Mouse (Mus musculus) kidney, postnatal 14 days (tissue): ENCODE measurements around the gene Eps8l3.

ENCODE experiments used
- DNase-seq: peaks from one replicate; pipeline ENCODE4 v3.0.0; 2022; ENCODE audit warnings: mixed read lengths

Eps8l3 gene

GRCm38 (mm10) chr3:107877005-107877404, at the start of gene Eps8l3:
Gene Eps8l3, plus strand, starts transcription at chr3:107877229.
- no peak for DNase-seq

GRCm38 (mm10) chr3:107827873-107828405, 49.1 kb upstream of the Eps8l3 start:
- no peak for DNase-seq

- no peak for DNase-seq
Observed at GRCm38 (mm10) chr3:107828518-107828917, 48.5 kb upstream of the Eps8l3 start.

- no peak for DNase-seq
Observed at GRCm38 (mm10) chr3:107828997-107829396, 48.0 kb upstream of the Eps8l3 start.

- no peak for DNase-seq
Observed at GRCm38 (mm10) chr3:107829625-107830024, 47.4 kb upstream of the Eps8l3 start.

GRCm38 (mm10) chr3:107831875-107832554, 45.0 kb upstream of the Eps8l3 start:
- no peak for DNase-seq

GRCm38 (mm10) chr3:107832645-107833044, 44.4 kb upstream of the Eps8l3 start:
- DNase-seq = no peak

GRCm38 (mm10) chr3:107833370-107833769, 43.7 kb upstream of the Eps8l3 start:
- DNase-seq = no peak

GRCm38 (mm10) chr3:107833872-107834341, 43.1 kb upstream of the Eps8l3 start:
- DNase-seq = no peak

GRCm38 (mm10) chr3:107835301-107835700, 41.7 kb upstream of the Eps8l3 start:
- no peak for DNase-seq

- no peak for DNase-seq
Observed at GRCm38 (mm10) chr3:107839855-107840254, 37.2 kb upstream of the Eps8l3 start.

- DNase-seq = no peak
Observed at GRCm38 (mm10) chr3:107840855-107841254, 36.2 kb upstream of the Eps8l3 start.

- peak; percentile 13 for DNase-seq
Observed at GRCm38 (mm10) chr3:107841370-107841769, 35.7 kb upstream of the Eps8l3 start.

GRCm38 (mm10) chr3:107843406-107843805, 33.6 kb upstream of the Eps8l3 start:
- no peak for DNase-seq

GRCm38 (mm10) chr3:107844001-107844400, 33.0 kb upstream of the Eps8l3 start:
- DNase-seq = peak; percentile 85

- DNase-seq = no peak
Observed at GRCm38 (mm10) chr3:107844499-107844898, 32.5 kb upstream of the Eps8l3 start.

- DNase-seq = no peak
Observed at GRCm38 (mm10) chr3:107846175-107846574, 30.9 kb upstream of the Eps8l3 start.

- DNase-seq = no peak
Observed at GRCm38 (mm10) chr3:107846835-107847234, 30.2 kb upstream of the Eps8l3 start.

- no peak for DNase-seq
Observed at GRCm38 (mm10) chr3:107848126-107848525, 28.9 kb upstream of the Eps8l3 start.

- no peak for DNase-seq
Observed at GRCm38 (mm10) chr3:107849000-107849692, 27.9 kb upstream of the Eps8l3 start.

- no peak for DNase-seq
Observed at GRCm38 (mm10) chr3:107849693-107850031, 27.4 kb upstream of the Eps8l3 start.

- peak; percentile 90 for DNase-seq
Observed at GRCm38 (mm10) chr3:107850418-107851031, 26.5 kb upstream of the Eps8l3 start.

- DNase-seq = no peak
Observed at GRCm38 (mm10) chr3:107852786-107853185, 24.2 kb upstream of the Eps8l3 start.
